8 mouse cellular contexts compared by ENCODE assay signal in the genomic region with DNA sequence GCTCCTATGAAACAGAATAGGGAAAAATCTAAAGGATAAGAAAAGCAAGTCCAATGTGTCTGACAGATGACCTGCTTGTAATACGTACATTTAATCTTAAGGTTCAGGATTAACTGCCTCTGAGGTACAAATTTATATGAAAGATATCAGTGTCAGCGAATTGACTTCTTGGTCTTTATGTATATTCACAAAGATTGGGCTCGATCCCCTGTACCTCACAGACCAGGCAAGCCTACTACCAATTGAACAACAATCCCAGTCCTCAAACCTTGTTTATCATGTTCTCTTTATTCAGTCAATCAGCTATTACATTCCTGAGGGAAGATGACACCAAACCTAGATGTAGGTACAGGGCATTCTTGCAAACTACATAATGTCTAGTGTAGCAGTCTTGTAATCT. TPM values are rescaled to one million over a fixed set of nuclear protein-coding genes. Genes with fewer than 3 reads are reported as not detected.
DNase-seq lines count a peak whose midpoint lies in the region; ATAC-seq lines count a peak whose summit lies in the region.

No protein-coding gene starts in this region.

- no peak for ATAC-seq in heart, embryonic 14.5 days (ENCODE audit: insufficient number of reproducible peaks, insufficient read depth, low FRiP score, low read depth)
- no peak for ATAC-seq in heart, embryonic 16.5 days (replicated peaks; ENCODE audit: extremely low read depth, insufficient read depth, low FRiP score)

- H3K9me3 ChIP-seq in heart, embryonic 14.5 days (ENCODE audit: control insufficient read depth, low read length) = no peaks in the 10 kb centered on the region
- H3K9me3 ChIP-seq in heart, embryonic 16.5 days (replicated peaks; ENCODE audit: control insufficient read depth, low read length) = no peaks in the 10 kb centered on the region

- peak overlapping the region; percentile 77 for H3K4me2 ChIP-seq in heart, embryonic 14.5 days (ENCODE audit: low read length)
- peak overlapping the region; percentile 77 for H3K4me2 ChIP-seq in heart, embryonic 16.5 days (ENCODE audit: low read depth, low read length)

- peaks cover 2 to 14% of the 10 kb centered on the region in 2 experiments for H3K4me1 ChIP-seq in heart, embryonic 14.5 days (ENCODE audit: control insufficient read depth in 2 of 2, insufficient read depth in 2 of 2, low read length in 2 of 2)
- peaks cover 8% of the 10 kb centered on the region for H3K4me1 ChIP-seq in heart, embryonic 16.5 days (ENCODE audit: control insufficient read depth, insufficient read depth, low read length)

- peak overlapping the region; percentile 73 for H3K9ac ChIP-seq in heart, embryonic 14.5 days (ENCODE audit: low read length)
- peak overlapping the region; percentile 74 for H3K9ac ChIP-seq in heart, embryonic 16.5 days (ENCODE audit: low read length)

- H3K36me3 ChIP-seq in heart, embryonic 14.5 days (ENCODE audit: control insufficient read depth, insufficient read depth, low read length) = peaks cover 13% of the 10 kb centered on the region
- H3K36me3 ChIP-seq in heart, embryonic 16.5 days (ENCODE audit: control insufficient read depth, insufficient read depth) = no peaks in the 10 kb centered on the region
- H3K36me3 ChIP-seq in macrophage (ENCODE audit: inconsistent target) = no peaks in the 10 kb centered on the region; the same call in 1 of the 2 replicates

- DNase-seq in heart, adult 18-20 months = no peak
- peak; percentile 22 for DNase-seq in MEL-GATA-1-ER (ENCODE audit: extremely low read depth, low read depth)
- no peak for DNase-seq in yolk sac, embryonic 10.5 days (ENCODE audit: low spot score)
- no peak for DNase-seq in urinary bladder, adult 18-20 months (ENCODE audit: low spot score in 2 of 2)
- no peak for DNase-seq in gastrocnemius, adult 8-10 months (ENCODE audit: low spot score in 2 of 2)

- H3K27ac ChIP-seq in heart, embryonic 14.5 days (replicated peaks in 1 of 2; ENCODE audit: control insufficient read depth in 1 of 2, insufficient read depth in 1 of 2, low read depth in 2 of 2, low read length in 2 of 2) = peak overlapping the region; percentile 95 to 97
- H3K27ac ChIP-seq in heart, embryonic 16.5 days (ENCODE audit: low read length) = peak overlapping the region; percentile 94
- peak overlapping the region; percentile 43 for H3K27ac ChIP-seq in macrophage

- H3K4me3 ChIP-seq in heart, embryonic 14.5 days (ENCODE audit: control insufficient read depth in 1 of 2, insufficient read depth in 1 of 2, low read depth in 1 of 2, low read length in 2 of 2) = peak overlapping the region; percentile 62 to 95
- peak overlapping the region; percentile 94 for H3K4me3 ChIP-seq in heart, embryonic 16.5 days (ENCODE audit: low read length)
- peak overlapping the region; percentile 45 for H3K4me3 ChIP-seq in macrophage (ENCODE audit: inconsistent target)

- WGBS in heart, embryonic 14.5 days = 20% methylated on average over 3 of the region's 3 CpGs
- 19% methylated on average over 3 of the region's 3 CpGs for WGBS in heart, embryonic 16.5 days
- 50% methylated on average over 3 of the region's 3 CpGs for WGBS in macrophage (ENCODE audit: missing documents)

- no peaks in the 10 kb centered on the region for H3K27me3 ChIP-seq in heart, embryonic 14.5 days (ENCODE audit: control insufficient read depth, insufficient read depth, low read length)
- H3K27me3 ChIP-seq in heart, embryonic 16.5 days (ENCODE audit: control insufficient read depth, insufficient read depth, low read length) = no peaks in the 10 kb centered on the region

- peaks cover 38% of the 10 kb centered on the region for H3K79me2 ChIP-seq in macrophage (ENCODE audit: inconsistent target)

RNA-seq across cellular contexts. Expression of a gene that starts 0.9 kb away (rescaled TPM):
- polyA plus RNA-seq in heart, embryonic 14.5 days (2014; fragmentation: Nextera tagmentation; extraction: Ambion mirVana) = 95.5 and 102 TPM in 2 replicates
- 10 to 100 TPM; 46.8 to 51.0 TPM for total RNA-seq in heart, adult 18-20 months (2021)
- polyA plus RNA-seq in heart, embryonic 16.5 days (2015; fragmentation: Nextera tagmentation; extraction: Ambion mirVana) = 90.0 and 99.9 TPM in 2 replicates
- total RNA-seq in macrophage (2018; cell fraction: chromatin; rRNA removed) = 100 to 1,000 TPM; 101 to 362 (median 266) TPM
- 10 to 100 TPM; 27.7 to 57.3 (median 42.6) TPM for total RNA-seq in macrophage (2018; cell fraction: cytosol; rRNA removed)
- 100 to 1,000 TPM in 24 of 26 experiments, 10 to 100 TPM in 2; 89.4 to 238 (median 144) TPM for total RNA-seq in macrophage (2018; cell fraction: nucleus; rRNA removed)
- polyA plus RNA-seq in macrophage (2018) = 43.9 to 56.0 TPM (median 44.3 TPM) in 3 replicates
- total RNA-seq in gastrocnemius, adult 8-10 months (2022) = 10 to 100 TPM; 40.1 to 51.0 (median 49.8) TPM

RNA-seq across cellular contexts. Expression of a gene that starts 49.9 kb away (rescaled TPM):
- polyA plus RNA-seq in heart, embryonic 14.5 days (2014; fragmentation: Nextera tagmentation; extraction: Ambion mirVana) = 13.3 and 14.4 TPM in 2 replicates
- total RNA-seq in heart, adult 18-20 months (2021) = 10 to 100 TPM; 30.9 to 31.8 TPM
- polyA plus RNA-seq in heart, embryonic 16.5 days (2015; fragmentation: Nextera tagmentation; extraction: Ambion mirVana) = 11.0 and 13.4 TPM in 2 replicates
- 10 to 100 TPM; 27.9 to 70.6 (median 47.1) TPM for total RNA-seq in macrophage (2018; cell fraction: chromatin; rRNA removed)
- 10 to 100 TPM; 36.1 to 51.8 (median 44.6) TPM for total RNA-seq in macrophage (2018; cell fraction: cytosol; rRNA removed)
- 10 to 100 TPM; 26.7 to 82.6 (median 41.2) TPM for total RNA-seq in macrophage (2018; cell fraction: nucleus; rRNA removed)
- 29.8 to 93.3 TPM (median 43.4 TPM) in 3 replicates for polyA plus RNA-seq in macrophage (2018)
- total RNA-seq in gastrocnemius, adult 8-10 months (2022) = 10 to 100 TPM; 28.1 to 37.7 (median 31.0) TPM

Comparison
In these comparisons a context has a peak if more than half of its experiments do, and no peak if none do; other contexts are left out.
1. H3K27ac ChIP-seq: peak in every context shown above with its lines; median percentile 96 in heart, embryonic 14.5 days; 94 in heart, embryonic 16.5 days; 43 in macrophage.